Mouse (Mus musculus) neural tube, embryonic 13.5 days (tissue): ENCODE data around the gene Olfr1030. TPM values are rescaled to one million over a fixed set of nuclear protein-coding genes. Genes with fewer than 3 reads are reported as not detected.
"Not testable (repeated sequence)": the region's sequence is repeated elsewhere in the genome, so short reads cannot be mapped to it uniquely, and the experiment has no call there.

ENCODE experiments used
- ATAC-seq: fragments of 200-750 bp; cut with Nextera tagmentation; 2 replicates; pipeline ENCODE4 v1.8.0; 2017; ENCODE audit warnings: low read depth, mild to moderate bottlenecking, moderate TSS enrichment, moderate library complexity
- H3K27ac ChIP-seq: fragments of 300-500 bp; sonication (generic); replicated peaks from 2 replicates; pipeline ENCODE4 v1.5.1; 2015; ENCODE audit warnings: moderate library complexity, mild to moderate bottlenecking, inconsistent platforms
- H3K27me3 ChIP-seq: fragments of 300-500 bp; sonication (generic); 2 replicates; pipeline ENCODE4 v1.6.1; 2015; ENCODE audit warnings: mild to moderate bottlenecking, inconsistent platforms
- H3K36me3 ChIP-seq: fragments of 300-500 bp; sonication (generic); 2 replicates; pipeline ENCODE4 v1.6.1; 2015; ENCODE audit warnings: mild to moderate bottlenecking, inconsistent platforms
- H3K4me1 ChIP-seq: fragments of 300-500 bp; sonication (generic); replicated peaks from 2 replicates; pipeline ENCODE4 v1.6.1; 2015; ENCODE audit warnings: inconsistent platforms
- H3K4me2 ChIP-seq: fragments of 300-500 bp; sonication (generic); 2 replicates; pipeline ENCODE4 v1.6.1; 2015; ENCODE audit warnings: inconsistent platforms, mild to moderate bottlenecking, moderate library complexity
- H3K4me3 ChIP-seq: fragments of 300-500 bp; sonication (generic); 2 replicates; pipeline ENCODE4 v1.5.1; 2015; ENCODE audit warnings: mild to moderate bottlenecking, inconsistent platforms
- H3K9ac ChIP-seq: fragments of 300-500 bp; sonication (generic); 2 replicates; pipeline ENCODE4 v1.6.1; 2015; ENCODE audit warnings: moderate library complexity, mild to moderate bottlenecking, inconsistent platforms
- H3K9me3 ChIP-seq: fragments of 300-500 bp; sonication (generic); 2 replicates; pipeline ENCODE4 v1.6.1; 2016; ENCODE audit warnings: inconsistent platforms
- WGBS: fragments of 180-500 bp; shearing (Covaris S2); methylation state at CpG from one replicate; pipeline ENCODE4 v1.1.7; 2015; 5-methylcytosine and 5-hydroxymethylcytosine counted together
- polyA plus RNA-seq: library from polyadenylated mRNA; unstranded; fragments of >200 nt; fragmentation: Nextera tagmentation; extraction: Ambion mirVana; gene quantifications from 2 replicates; pipeline ENCODE4 v1.2.1, GENCODE M21; 2015

Gene Olfr1030
- polyA plus RNA-seq: not detected in 2 replicates

- no peaks in the 10 kb centered on the region for H3K4me1 ChIP-seq
- H3K27ac ChIP-seq: no peak within 1 kb of the TSS
- no peak for ATAC-seq
- 74% methylated on average over 1 of the region's 1 CpGs for WGBS
- no peak within 1 kb of the TSS for H3K4me2 ChIP-seq
- no peak within 1 kb of the TSS for H3K4me3 ChIP-seq
- H3K27me3 ChIP-seq: no peaks in the 10 kb centered on the region
- no peaks in the 10 kb centered on the region for H3K36me3 ChIP-seq
- no peaks in the 10 kb centered on the region for H3K9me3 ChIP-seq
- H3K9ac ChIP-seq: no peak within 1 kb of the TSS
Observed at GRCm38 (mm10) chr2:85978976-85979375, at the start of gene Olfr1030. Olfr1030 (plus strand) TSS chr2:85979276.

DNA sequence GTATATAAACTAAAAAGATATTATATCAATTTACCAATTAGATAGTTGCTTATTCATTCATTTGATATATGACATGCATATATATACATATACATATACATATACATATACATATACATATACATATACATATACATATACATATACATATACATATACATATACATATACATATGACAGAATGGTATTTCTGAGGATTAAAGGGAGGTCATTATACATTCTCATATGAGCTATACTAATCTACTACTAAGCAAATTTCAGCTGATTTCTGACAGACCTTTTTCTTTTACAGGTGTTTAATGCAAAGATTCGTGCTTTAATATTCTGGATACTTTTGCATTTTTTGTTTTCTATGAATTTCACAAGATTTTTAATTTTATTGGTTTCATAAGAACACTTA lies 28.9 kb upstream of the Olfr1030 start, which contains the start of gene Olfr1028:
Olfr1028 (plus strand) TSS at position 301 of the 400 bp plus-strand sequence.
- H3K9ac ChIP-seq: no peak within 1 kb of the TSS
- no peak within 1 kb of the TSS for H3K4me3 ChIP-seq
- WGBS: 81% methylated on average over 1 of the region's 1 CpGs
- H3K4me2 ChIP-seq: no peak within 1 kb of the TSS
- H3K36me3 ChIP-seq: no peaks in the 10 kb centered on the region
- no peaks in the 10 kb centered on the region for H3K9me3 ChIP-seq
- no peaks in the 10 kb centered on the region for H3K27me3 ChIP-seq
- H3K4me1 ChIP-seq: no peaks in the 10 kb centered on the region
- H3K27ac ChIP-seq: no peak within 1 kb of the TSS
- no peak for ATAC-seq

- Histone ChIP-seq H3K4me1 (no peaks in the 10 kb centered on the region), H3K9ac (no peak within 1 kb of the TSS), H3K27ac (no peak within 1 kb of the TSS), H3K27me3 (no peaks in the 10 kb centered on the region), H3K36me3 (no peaks in the 10 kb centered on the region), H3K4me3 (no peak within 1 kb of the TSS), H3K4me2 (no peak within 1 kb of the TSS), H3K9me3 (no peaks in the 10 kb centered on the region)
- ATAC-seq: no peak
- 88% methylated on average over 2 of the region's 2 CpGs for WGBS
Observed at GRCm38 (mm10) chr2:85973595-85973994, 5.5 kb upstream of the Olfr1030 start, which contains the start of gene Olfr1029. Olfr1029 (plus strand) TSS chr2:85973895.

GRCm38 (mm10) chr2:85990004-85990403 lies 10.9 kb downstream of the Olfr1030 start, which contains the start of gene Olfr1031:
Olfr1031 (plus strand) TSS chr2:85990304.
- Histone ChIP-seq H3K27ac (no peak within 1 kb of the TSS), H3K9me3 (no peaks in the 10 kb centered on the region), H3K4me3 (no peak within 1 kb of the TSS), H3K4me2 (no peak within 1 kb of the TSS), H3K4me1 (no peaks in the 10 kb centered on the region), H3K9ac (no peak within 1 kb of the TSS), H3K36me3 (no peaks in the 10 kb centered on the region), H3K27me3 (no peaks in the 10 kb centered on the region)
- no peak for ATAC-seq
- WGBS: 59% methylated on average over 3 of the region's 3 CpGs

DNA sequence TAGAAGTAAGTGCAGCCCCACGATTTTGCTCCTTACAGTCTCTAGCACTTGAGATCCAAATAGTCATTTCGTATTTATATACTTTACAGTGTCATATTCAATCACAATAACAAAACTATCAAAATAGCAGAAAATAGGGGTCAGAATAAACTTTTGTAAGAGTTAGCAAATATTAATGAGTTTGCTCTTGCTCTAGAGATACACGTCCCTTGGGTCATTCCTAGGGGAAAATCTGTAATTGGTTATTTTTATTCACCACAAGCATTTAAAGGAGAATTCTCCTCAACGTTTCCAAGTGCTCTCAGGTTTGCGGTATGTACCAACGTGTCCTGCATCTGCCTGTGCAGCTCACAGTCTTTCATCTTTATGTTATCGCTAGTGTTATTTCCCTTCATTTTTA lies 26.2 kb downstream of the Olfr1030 start, which contains the start of gene Olfr1032:
Olfr1032 (plus strand) TSS at position 301 of the 400 bp plus-strand sequence.
- 88% methylated on average over 7 of the region's 7 CpGs for whole genome bisulfite sequencing
- H3K27ac ChIP-seq: no peak within 1 kb of the TSS
- H3K9me3 ChIP-seq: no peaks in the 10 kb centered on the region
- no peaks in the 10 kb centered on the region for H3K36me3 ChIP-seq
- no peak within 1 kb of the TSS for H3K4me2 ChIP-seq
- no peaks in the 10 kb centered on the region for H3K4me1 ChIP-seq
- no peak for ATAC-seq
- H3K27me3 ChIP-seq: no peaks in the 10 kb centered on the region
- H3K9ac ChIP-seq: no peak within 1 kb of the TSS
- H3K4me3 ChIP-seq: no peak within 1 kb of the TSS

DNA sequence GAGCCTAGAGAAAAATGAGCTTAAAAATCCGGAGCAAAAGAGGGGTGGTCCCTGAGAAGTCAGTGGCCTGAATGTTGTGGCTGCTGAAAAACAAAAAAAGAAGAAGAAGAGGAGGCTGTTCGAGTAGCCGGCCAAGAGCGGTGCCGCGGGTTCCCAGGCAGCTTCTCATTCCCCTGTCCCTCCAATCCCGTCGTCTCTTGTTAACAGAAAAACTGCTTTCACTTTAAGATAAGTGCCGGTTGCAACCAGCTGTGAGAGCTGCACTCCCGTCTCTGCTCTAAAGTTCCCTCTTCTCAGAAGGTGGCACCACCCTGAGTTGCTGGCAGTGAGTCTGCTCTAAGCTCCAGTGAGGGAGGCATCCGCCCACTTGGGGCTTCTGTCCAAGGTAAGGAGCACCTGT lies 41.3 kb downstream of the Olfr1030 start, which contains the start of gene Olfr1033:
Olfr1033 (plus strand) TSS at position 228 of the 400 bp plus-strand sequence.
- not testable (repeated sequence) for H3K27me3 ChIP-seq, ATAC-seq, H3K9me3 ChIP-seq, H3K36me3 ChIP-seq, H3K27ac ChIP-seq, H3K4me1 ChIP-seq, H3K9ac ChIP-seq
- Histone ChIP-seq H3K4me3 (peak within 1 kb of the TSS; percentile 32), H3K4me2 (peak within 1 kb of the TSS; percentile 52)
- 9% methylated on average over 11 of the region's 11 CpGs for WGBS

GRCm38 (mm10) chr2:86021518-86021917 lies 42.4 kb downstream of the Olfr1030 start:
- H3K4me3 ChIP-seq, H3K27ac ChIP-seq, H3K9ac ChIP-seq, H3K36me3 ChIP-seq, H3K4me1 ChIP-seq, H3K4me2 ChIP-seq, H3K9me3 ChIP-seq, H3K27me3 ChIP-seq, ATAC-seq: not testable (repeated sequence)
- WGBS: 59% methylated on average over 5 of the region's 9 CpGs

Other genes with a start within 250 kb of the Olfr1030 start
- gene Olfr1012, start 216.5 kb upstream of the Olfr1030 start, polyA plus RNA-seq: not detected in 2 replicates
- not detected in 2 replicates for gene Olfr1013, start 212.2 kb upstream of the Olfr1030 start, polyA plus RNA-seq
- gene Olfr1014, start 206.6 kb upstream of the Olfr1030 start, polyA plus RNA-seq: not detected in 2 replicates
- gene Olfr1015, start 197.3 kb upstream of the Olfr1030 start, polyA plus RNA-seq: not detected in 2 replicates
- not detected in 2 replicates for gene Olfr1016, start 176.7 kb upstream of the Olfr1030 start, polyA plus RNA-seq
- not detected in 2 replicates for gene Olfr1018, start 160.8 kb upstream of the Olfr1030 start, polyA plus RNA-seq
- not detected in 2 replicates for gene Olfr1019, start 133.8 kb upstream of the Olfr1030 start, polyA plus RNA-seq
- not detected in 2 replicates for gene Olfr1020, start 132.2 kb upstream of the Olfr1030 start, polyA plus RNA-seq
- gene Olfr1022, start 110.7 kb upstream of the Olfr1030 start, polyA plus RNA-seq: not detected in 2 replicates
- gene Olfr1023, start 93.6 kb upstream of the Olfr1030 start, polyA plus RNA-seq: not detected in 2 replicates
- not detected in 2 replicates for gene Olfr1024, start 74.2 kb upstream of the Olfr1030 start, polyA plus RNA-seq
- not detected in 2 replicates for gene Olfr1025-ps1, start 64.1 kb upstream of the Olfr1030 start, polyA plus RNA-seq
- gene Olfr1026, start 57.7 kb upstream of the Olfr1030 start, polyA plus RNA-seq: not detected in 2 replicates
- gene Olfr1028, start 28.8 kb upstream of the Olfr1030 start, polyA plus RNA-seq: not detected in 2 replicates
- gene Olfr1029, start 5.4 kb upstream of the Olfr1030 start, polyA plus RNA-seq: not detected in 2 replicates
- not detected in 2 replicates for gene Olfr1031, start 11.0 kb downstream of the Olfr1030 start, polyA plus RNA-seq
- gene Olfr1032, start 26.3 kb downstream of the Olfr1030 start, polyA plus RNA-seq: not detected in 2 replicates
- not detected in 2 replicates for gene Olfr1033, start 41.4 kb downstream of the Olfr1030 start, polyA plus RNA-seq
- not detected in 2 replicates for gene Olfr1034, start 66.6 kb downstream of the Olfr1030 start, polyA plus RNA-seq
- gene Olfr1036, start 94.7 kb downstream of the Olfr1030 start, polyA plus RNA-seq: not detected in 2 replicates
- gene Olfr1037, start 108.1 kb downstream of the Olfr1030 start, polyA plus RNA-seq: not detected in 2 replicates
- gene Olfr1039, start 156.7 kb downstream of the Olfr1030 start, polyA plus RNA-seq: not detected in 2 replicates
- gene Olfr1040, start 167.5 kb downstream of the Olfr1030 start, polyA plus RNA-seq: not detected in 2 replicates
- gene Olfr1042, start 182.6 kb downstream of the Olfr1030 start, polyA plus RNA-seq: not detected in 2 replicates
- not detected in 2 replicates for gene Olfr1043, start 188.2 kb downstream of the Olfr1030 start, polyA plus RNA-seq
- gene Olfr1044, start 198.5 kb downstream of the Olfr1030 start, polyA plus RNA-seq: not detected in 2 replicates
- gene Olfr52, start 206.4 kb downstream of the Olfr1030 start, polyA plus RNA-seq: not detected in 2 replicates
- not detected in 2 replicates for gene Olfr1045, start 223.7 kb downstream of the Olfr1030 start, polyA plus RNA-seq
- gene Olfr1046, start 240.0 kb downstream of the Olfr1030 start, polyA plus RNA-seq: not detected in 2 replicates